Mouse (Mus musculus) right cerebral cortex, postnatal 14 days (tissue): ENCODE data around the gene Vmn1r200.
"Not testable (repeated sequence)": the region's sequence is repeated elsewhere in the genome, so short reads cannot be mapped to it uniquely, and the experiment has no call there.

Experiments
- DNase-seq: peaks from one replicate; pipeline ENCODE4 v3.0.0; 2022

The Vmn1r200 gene

DNA sequence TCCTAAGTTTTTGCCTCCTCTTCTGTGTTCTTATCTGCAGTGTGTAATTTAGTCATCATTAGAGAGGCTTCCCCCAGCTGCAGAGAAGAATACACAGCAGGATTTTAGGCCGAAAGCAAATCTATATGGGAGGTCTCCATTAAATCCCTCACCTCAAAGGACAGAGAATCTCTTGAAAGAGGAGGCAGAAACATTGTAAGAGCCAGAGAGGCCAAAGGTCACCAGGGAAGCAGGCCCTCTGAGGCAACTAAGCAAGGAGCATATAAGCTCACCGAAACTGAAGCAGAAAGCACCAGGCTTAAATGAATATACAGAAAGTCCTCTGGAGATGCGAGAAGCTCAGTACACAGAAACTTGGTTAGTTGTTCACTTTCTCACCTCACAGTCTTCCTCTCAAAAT is at the start of gene Vmn1r200:
TSS of gene Vmn1r200 (plus strand) at position 301 of the 400 bp plus-strand sequence.
- DNase-seq, result no peak

DNA sequence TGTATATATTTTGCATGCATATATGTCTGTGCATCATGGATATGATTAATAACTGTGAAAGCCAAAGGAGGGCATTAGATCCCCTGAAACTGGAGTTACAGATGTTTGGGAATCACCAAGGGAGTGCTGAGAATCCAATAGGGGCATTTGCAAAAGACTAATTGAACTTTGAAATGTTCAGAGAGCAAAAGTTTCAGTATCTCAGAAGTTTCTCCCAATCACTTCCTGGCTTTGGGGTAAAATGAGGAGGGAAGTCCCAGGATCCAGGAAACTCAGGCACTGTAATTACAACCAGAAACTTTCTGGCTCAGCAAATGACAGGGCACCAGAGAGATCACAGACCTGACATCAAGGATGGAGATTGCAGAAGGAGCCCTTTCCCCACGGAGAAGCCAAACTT is 40.1 kb upstream of the Vmn1r200 start, which contains the start of gene Vmn1r198:
TSS of gene Vmn1r198 (plus strand) at position 301 of the 400 bp plus-strand sequence.
- no peak for DNase-seq

DNA sequence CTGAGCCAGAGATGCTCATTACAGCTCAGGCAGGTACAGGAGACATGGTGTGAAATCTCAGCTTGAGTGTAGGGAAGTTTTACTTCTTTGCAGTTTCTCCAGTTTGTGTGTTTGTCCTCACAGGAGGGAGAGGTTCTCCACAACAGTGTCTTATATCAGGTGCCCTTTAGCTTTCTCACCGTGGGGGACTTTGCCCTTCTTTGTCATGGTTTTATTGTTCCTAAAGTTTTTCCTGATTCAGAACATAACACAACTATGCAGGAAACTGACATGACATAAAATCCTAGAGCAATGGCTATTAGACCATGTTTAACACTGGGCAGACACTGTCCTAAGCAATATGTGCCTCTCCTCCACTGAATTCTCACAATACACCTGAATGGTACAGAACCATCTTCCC is 39.4 kb upstream of the Vmn1r200 start:
- no peak for DNase-seq

DNA sequence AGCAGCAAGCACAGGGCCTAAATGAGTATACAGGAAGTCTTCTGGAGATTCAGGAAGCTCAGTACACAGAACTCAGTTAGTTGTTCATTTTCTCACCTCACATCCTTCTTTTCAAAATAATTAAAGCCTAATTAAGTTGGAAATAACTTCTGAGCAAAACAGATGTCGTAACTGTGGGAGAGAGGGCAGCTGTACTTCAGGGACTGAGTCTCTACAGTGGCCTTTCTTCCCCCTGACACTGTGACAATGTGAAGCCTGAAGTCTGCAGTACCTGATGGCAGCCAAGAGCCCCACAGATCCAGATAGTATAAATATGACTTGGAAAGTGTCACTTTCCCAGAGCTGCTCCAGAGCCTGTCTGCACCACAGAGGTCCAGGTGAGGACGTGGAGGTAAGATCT is 10.7 kb upstream of the Vmn1r200 start, which contains the start of gene Vmn1r199:
TSS of gene Vmn1r199 (plus strand) at position 301 of the 400 bp plus-strand sequence.
- DNase-seq, result no peak

DNA sequence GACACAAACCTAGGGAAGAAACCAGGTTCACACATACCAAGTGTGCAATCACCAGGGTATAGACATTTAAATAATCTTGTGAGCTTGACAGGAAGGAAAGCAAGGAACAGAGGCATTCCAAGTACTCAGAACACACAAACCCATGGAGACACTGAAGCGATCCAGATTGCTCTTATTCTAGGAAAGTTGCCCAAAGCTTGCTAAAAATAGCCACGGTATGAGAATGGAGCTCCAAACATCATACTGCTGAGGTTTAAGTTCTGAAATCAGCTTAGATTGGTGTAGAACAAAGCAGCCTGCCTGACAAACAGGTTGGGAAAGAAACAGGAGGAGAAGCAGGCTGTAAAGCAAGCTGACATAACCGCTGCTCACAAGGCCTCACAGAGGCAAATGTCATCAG is 9.0 kb upstream of the Vmn1r200 start:
- DNase-seq, result not testable (repeated sequence)

DNA sequence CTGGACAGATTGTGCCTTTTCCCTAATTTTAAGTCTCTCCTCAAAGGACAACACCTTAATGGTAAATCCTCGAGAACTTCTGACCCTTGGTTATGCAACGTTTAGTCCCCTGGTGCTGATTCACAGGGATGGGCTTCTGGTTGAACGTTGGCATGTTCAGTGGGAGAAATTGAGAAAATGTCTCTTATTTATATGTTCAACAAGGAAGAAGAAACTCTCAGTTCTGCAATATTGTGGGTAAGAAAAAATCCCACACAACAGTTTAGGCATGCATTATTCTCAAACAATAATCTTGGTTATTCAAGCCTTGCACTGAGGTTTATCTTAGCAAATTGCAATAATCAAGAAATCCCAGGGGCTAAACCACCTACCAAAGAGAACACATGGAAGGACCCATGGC is 6.8 kb upstream of the Vmn1r200 start:
- DNase-seq, result no peak

DNA sequence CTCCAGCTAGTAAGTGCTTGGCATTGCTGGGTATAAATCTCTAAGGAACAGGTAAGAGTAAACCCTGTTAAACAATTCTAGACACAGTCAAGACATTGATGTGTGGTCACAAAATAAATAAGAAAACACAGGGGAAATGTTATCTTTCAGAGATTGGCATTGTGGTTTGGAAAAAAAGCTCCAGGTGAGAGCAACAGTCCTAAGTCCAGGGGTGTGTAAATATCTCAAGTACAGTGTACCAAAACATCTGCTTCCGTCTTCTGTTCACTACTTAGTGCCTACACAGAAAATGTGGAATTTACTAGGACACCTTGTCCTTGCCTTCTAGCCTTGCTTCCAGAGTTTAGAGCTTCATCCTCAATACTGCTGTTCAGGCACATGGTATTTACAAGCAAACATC is 3.1 kb upstream of the Vmn1r200 start:
- DNase-seq, result no peak

DNA sequence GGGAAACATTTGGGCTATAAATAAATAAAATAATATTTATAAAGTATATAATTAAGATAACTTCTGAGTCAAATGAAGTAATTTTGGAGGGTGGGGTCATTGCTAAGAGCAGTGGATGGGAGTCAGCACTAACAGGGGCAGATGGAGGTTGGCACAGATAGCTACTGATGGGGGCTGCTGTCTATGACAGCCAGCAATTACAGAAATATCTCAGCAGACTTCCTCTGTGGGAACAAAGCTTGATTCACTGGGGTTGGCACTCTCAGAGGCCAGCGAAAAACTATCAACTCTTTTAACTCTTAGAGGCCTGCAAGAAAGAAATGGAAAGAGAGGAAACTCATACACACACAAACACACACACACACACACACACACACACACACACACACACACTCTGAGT is 12.8 kb downstream of the Vmn1r200 start:
- DNase-seq, result no peak
